9 mouse cellular contexts compared by ENCODE assay signal in the genomic region with DNA sequence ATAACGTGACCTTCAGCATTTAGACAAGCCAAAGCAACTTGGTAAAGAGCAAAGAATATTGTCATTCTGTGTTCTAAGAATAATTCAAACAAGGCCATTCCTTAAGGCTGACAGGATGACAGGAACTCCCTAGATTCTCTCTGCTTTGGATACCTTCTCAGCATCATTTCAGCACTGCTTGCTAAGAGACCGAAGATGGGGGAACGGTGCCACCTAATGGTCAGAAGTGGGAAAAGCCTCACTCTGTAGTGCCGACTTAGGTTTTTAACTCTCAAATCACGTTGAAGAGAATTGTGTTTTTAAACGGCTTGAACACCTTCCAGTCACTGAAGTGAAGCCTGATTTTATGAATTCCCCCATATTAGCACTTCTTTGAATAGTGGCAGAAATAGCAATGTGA.
A peak's percentile ranks its signal among the peaks of the same experiment; 100 is the strongest.
DNase-seq lines count a peak whose midpoint lies in the region; ATAC-seq lines count a peak whose summit lies in the region.
"Had no signal": no experiment of that assay in that cellular context is flagged by ENCODE, and none has a peak within 500 bp of the region (broad histone marks: within the 10 kb centered on the region; RNA-seq: fewer than 3 reads in every experiment).

No protein-coding gene starts in this region.

- no peaks in the 10 kb centered on the region for H3K27me3 ChIP-seq in forebrain, embryonic 11.5 days (ENCODE audit: control insufficient read depth, insufficient read depth, low read length)
- no peaks in the 10 kb centered on the region for H3K27me3 ChIP-seq in hindbrain, embryonic 16.5 days (replicated peaks; ENCODE audit: control insufficient read depth, insufficient read depth, low read length)
- H3K27me3 ChIP-seq: megakaryocyte, embryonic 14.5 days had no signal

- H3K4me3 ChIP-seq in forebrain, embryonic 11.5 days (ENCODE audit: low read depth, low read length), result no peak overlapping the region
- no peak overlapping the region for H3K4me3 ChIP-seq in hindbrain, embryonic 16.5 days (ENCODE audit: low read length)
- H3K4me3 ChIP-seq: megakaryocyte, embryonic 14.5 days had no signal

- DNase-seq in CD4-positive, CD25-positive, alpha-beta regulatory T cell, adult 2 months (ENCODE audit: low read depth, low spot score), result peak; percentile 6
- peak; percentile 34 for DNase-seq in c-Kit-positive CD71-negative TER-119-negative erythroid progenitor cells, embryonic 14.5 days (ENCODE audit: low read depth)
- DNase-seq in forebrain, embryonic 11.5 days (ENCODE audit: low spot score), result peak; percentile 83
- DNase-seq in layer of hippocampus, postnatal 14 days (ENCODE audit: low spot score in 2 of 2), result peak; percentile 81 to 89
- peak; percentile 56 for DNase-seq in lung, postnatal 36 days
- peak; percentile 89 to 91 for DNase-seq in right cerebral cortex, postnatal 10 days (ENCODE audit: low spot score in 2 of 2)

- no peaks in the 10 kb centered on the region for H3K4me1 ChIP-seq in forebrain, embryonic 11.5 days (replicated peaks; ENCODE audit: control insufficient read depth, insufficient read depth, low read length)
- peaks cover 6% of the 10 kb centered on the region for H3K4me1 ChIP-seq in hindbrain, embryonic 16.5 days (ENCODE audit: control insufficient read depth, insufficient read depth, low read depth, low read length)
- H3K4me1 ChIP-seq: megakaryocyte, embryonic 14.5 days had no signal

- 8% methylated on average over 6 of the region's 6 CpGs for WGBS in forebrain, embryonic 11.5 days
- 7% methylated on average over 6 of the region's 6 CpGs for WGBS in hindbrain, embryonic 16.5 days

- ATAC-seq in CD4-positive, CD25-positive, alpha-beta regulatory T cell, adult 4 months, result no peak
- peak; percentile 90 for ATAC-seq in forebrain, embryonic 11.5 days (replicated peaks; ENCODE audit: low FRiP score)
- ATAC-seq in hindbrain, embryonic 16.5 days, result peak; percentile 94

- no peaks in the 10 kb centered on the region for H3K9me3 ChIP-seq in forebrain, embryonic 11.5 days (ENCODE audit: control insufficient read depth, low read length)
- H3K9me3 ChIP-seq in hindbrain, embryonic 16.5 days (ENCODE audit: control insufficient read depth, low read length), result no peaks in the 10 kb centered on the region

- H3K36me3 ChIP-seq in forebrain, embryonic 11.5 days (ENCODE audit: control insufficient read depth, insufficient read depth, low read length), result no peaks in the 10 kb centered on the region
- H3K36me3 ChIP-seq in hindbrain, embryonic 16.5 days (ENCODE audit: control insufficient read depth, insufficient read depth, low read length), result no peaks in the 10 kb centered on the region

- H3K27ac ChIP-seq in forebrain, embryonic 11.5 days (ENCODE audit: low read depth, low read length), result no peak overlapping the region
- H3K27ac ChIP-seq in hindbrain, embryonic 16.5 days (ENCODE audit: low read depth, low read length), result no peak overlapping the region

- H3K9ac ChIP-seq in forebrain, embryonic 11.5 days (ENCODE audit: low read length), result no peak overlapping the region
- H3K9ac ChIP-seq in hindbrain, embryonic 16.5 days (ENCODE audit: low read depth, low read length), result no peak overlapping the region

- H3K4me2 ChIP-seq in forebrain, embryonic 11.5 days (ENCODE audit: low read depth, low read length, severe bottlenecking), result no peak overlapping the region
- H3K4me2 ChIP-seq in hindbrain, embryonic 16.5 days (ENCODE audit: low read length), result no peak overlapping the region

Comparison
In these comparisons a context has a peak if more than half of its experiments do, and no peak if none do; other contexts are left out.
1. DNase-seq: peak in every context shown above with its lines; median percentile 90 in right cerebral cortex, postnatal 10 days; 85 in layer of hippocampus, postnatal 14 days; 83 in forebrain, embryonic 11.5 days; 56 in lung, postnatal 36 days; 34 in c-Kit-positive CD71-negative TER-119-negative erythroid progenitor cells, embryonic 14.5 days; 6 in CD4-positive, CD25-positive, alpha-beta regulatory T cell, adult 2 months.